Mouse (Mus musculus) ovary, postnatal 10 days (tissue): Measurements from ENCODE around the gene Tubb1.

Experiments
- DNase-seq: peaks from one replicate; pipeline ENCODE4 v3.0.0; 2022; ENCODE audit warnings: low spot score

Gene Tubb1

GRCm38 (mm10) chr2:174502831-174503460, 52.5 kb downstream of the Tubb1 start:
- DNase-seq, result no peak
